Mouse (Mus musculus) thymus, adult 18-20 months (tissue): Measurements from ENCODE around the gene Fap.

Source experiments
- DNase-seq, 2 experiments: peaks; one replicate each; pipeline ENCODE4 v3.0.0; 2022; ENCODE audit warnings: mixed read lengths in 2 of 2

The Fap gene

GRCm38 (mm10) chr2:62459241-62460174, 114.4 kb downstream of the Fap start:
- no peak for DNase-seq

- no peak for DNase-seq
Measured at GRCm38 (mm10) chr2:62458070-62458469, 115.8 kb downstream of the Fap start.

- DNase-seq: no peak
Measured at GRCm38 (mm10) chr2:62454991-62455390, 118.9 kb downstream of the Fap start.

- no peak for DNase-seq
Measured at GRCm38 (mm10) chr2:62454033-62454432, 119.8 kb downstream of the Fap start.
